Mouse (Mus musculus) heart, adult 2 months (tissue): ENCODE results near the gene Bub3.

ENCODE experiments used
- CTCF ChIP-seq: fragments of 200-600 bp; IDR thresholded peaks from 2 replicates; pipeline ENCODE4 v1.8.1; 2022; ENCODE audit warnings: antibody characterized with exemption, mild to moderate bottlenecking, moderate library complexity
- POLR2A ChIP-seq: fragments of 200-500 bp; IDR thresholded peaks from 2 replicates; pipeline ENCODE4 v1.6.1; 2011; ENCODE audit warnings: mild to moderate bottlenecking, low read depth, low read length, control low read depth; ENCODE audit not compliant: insufficient read depth

GRCm38 (mm10) chr7:131609677-131610076 lies 49.7 kb downstream of the Bub3 start:
- no peak for TF ChIP-seq CTCF
- no peak for TF ChIP-seq POLR2A
